Mouse (Mus musculus) CH12.LX (cell line): ENCODE measurements around the gene Snx4.

Source experiments
- CTCF ChIP-seq, 2 experiments: IDR thresholded peaks in 1 of 2; conservative IDR thresholded peaks in 1 of 2; 2 replicates each; pipeline ENCODE4 v1.5.1; 2011 to 2012; ENCODE audit warnings: low read depth in 2 of 2, low read length in 2 of 2, improper control_type of control experiment in 1 of 2, inconsistent platforms in 1 of 2, mild to moderate bottlenecking in 1 of 2, moderate library complexity in 1 of 2
- POLR2A ChIP-seq: IDR thresholded peaks from 2 replicates; pipeline ENCODE4 v1.6.1; 2011; ENCODE audit warnings: low read depth, mild to moderate bottlenecking, improper control_type of control experiment, low read length

GRCm38 (mm10) chr16:33283079-33283478, 31.8 kb downstream of the Snx4 start:
- TF ChIP-seq POLR2A (no peak), CTCF (conservative IDR thresholded peaks at IDR 0.05 in 1 of 2, IDR thresholded peaks at IDR 0.05 in 1 of 2; ENCODE audit: low read depth in 2 of 2, low read length in 2 of 2) (no peak)
